Mouse (Mus musculus) stomach, embryonic 15.5 days (tissue): ENCODE results near the gene 6030468B19Rik. TPM values are rescaled to one million over a fixed set of nuclear protein-coding genes. Genes with fewer than 3 reads are reported as not detected.
"Not testable (repeated sequence)": the region's sequence is repeated elsewhere in the genome, so short reads cannot be mapped to it uniquely, and the experiment has no call there.

Experiments used
- ATAC-seq: fragments of 200-750 bp; cut with Nextera tagmentation; 2 replicates; pipeline ENCODE4 v1.8.0; 2017; ENCODE audit warnings: low read depth, moderate number of reproducible peaks, moderate TSS enrichment; ENCODE audit not compliant: insufficient read depth, low FRiP score
- H3K27ac ChIP-seq: fragments of 300-500 bp; sonication (generic); 2 replicates; pipeline ENCODE4 v1.5.1; 2015; ENCODE audit warnings: mild to moderate bottlenecking, inconsistent platforms
- H3K27me3 ChIP-seq: fragments of 300-500 bp; sonication (generic); replicated peaks from 2 replicates; pipeline ENCODE4 v1.6.1; 2015; ENCODE audit warnings: inconsistent platforms
- H3K36me3 ChIP-seq: fragments of 300-500 bp; sonication (generic); 2 replicates; pipeline ENCODE4 v1.6.1; 2015; ENCODE audit warnings: inconsistent platforms
- H3K4me1 ChIP-seq: fragments of 300-500 bp; sonication (generic); 2 replicates; pipeline ENCODE4 v1.6.1; 2015; ENCODE audit warnings: inconsistent platforms
- H3K4me2 ChIP-seq: fragments of 300-500 bp; sonication (generic); 2 replicates; pipeline ENCODE4 v1.6.1; 2015; ENCODE audit warnings: mild to moderate bottlenecking, inconsistent platforms
- H3K4me3 ChIP-seq: fragments of 300-500 bp; sonication (generic); replicated peaks from 2 replicates; pipeline ENCODE4 v1.5.1; 2015; ENCODE audit warnings: inconsistent platforms
- H3K9ac ChIP-seq: fragments of 300-500 bp; sonication (generic); 2 replicates; pipeline ENCODE4 v1.6.1; 2015; ENCODE audit warnings: inconsistent platforms
- H3K9me3 ChIP-seq: fragments of 300-500 bp; sonication (generic); 2 replicates; pipeline ENCODE4 v1.6.1; 2016; ENCODE audit warnings: inconsistent platforms
- WGBS: fragments of 180-500 bp; shearing (Covaris S2); methylation state at CpG from one replicate; pipeline ENCODE4 v1.1.7; 2015; 5-methylcytosine and 5-hydroxymethylcytosine counted together
- polyA plus RNA-seq: library from polyadenylated mRNA; unstranded; fragments of >200 nt; fragmentation: Nextera tagmentation; extraction: Ambion mirVana; gene quantifications from 2 replicates; pipeline ENCODE4 v1.2.1, GENCODE M21; 2015

The 6030468B19Rik gene
- polyA plus RNA-seq, 1 experiment from 2014 or later, result 7.2 TPM

DNA sequence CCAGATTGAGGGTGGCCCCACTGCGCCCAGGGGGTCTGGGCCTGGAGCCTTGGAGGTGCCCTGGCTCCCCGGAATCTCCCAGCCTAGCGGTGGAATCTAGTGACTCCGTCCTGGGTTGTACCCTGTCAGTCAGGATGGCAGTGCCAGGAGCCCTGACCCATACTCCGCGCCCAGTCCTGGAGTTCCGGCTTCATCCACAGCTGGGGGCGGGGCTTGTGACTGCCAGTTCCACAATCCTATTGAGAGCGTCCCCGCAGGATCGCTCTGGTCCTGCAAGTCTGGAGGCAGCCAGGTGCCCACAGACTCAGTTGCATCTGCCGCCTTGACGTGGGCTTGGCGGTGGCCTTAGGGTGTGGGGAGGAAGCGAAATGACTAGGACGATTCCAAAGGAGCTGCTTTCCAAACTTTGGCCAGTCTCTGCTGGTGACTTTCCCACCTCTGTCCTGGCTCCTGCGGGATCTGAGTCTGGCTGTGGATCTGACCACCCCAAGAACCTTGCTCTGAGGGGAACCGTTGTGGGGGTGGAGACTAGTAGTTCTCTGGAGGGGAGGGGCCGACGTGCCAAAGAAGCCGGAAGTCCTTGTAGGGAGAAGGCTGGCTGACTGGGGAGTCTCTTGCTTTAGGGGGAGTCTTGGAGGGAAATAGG is 13.1 kb downstream of the 6030468B19Rik start:
- Histone ChIP-seq H3K9ac (peak overlapping the region; percentile 70), H3K9me3 (no peaks in the 10 kb centered on the region), H3K4me1 (peaks cover 9% of the 10 kb centered on the region), H3K27me3 (no peaks in the 10 kb centered on the region), H3K4me3 (peak overlapping the region; percentile 79), H3K27ac (peak overlapping the region; percentile 85), H3K4me2 (peak overlapping the region; percentile 91), H3K36me3 (peaks cover 24% of the 10 kb centered on the region)
- peak; percentile 81 for ATAC-seq
- under 1% methylated on average over 21 of the region's 21 CpGs for WGBS

DNA sequence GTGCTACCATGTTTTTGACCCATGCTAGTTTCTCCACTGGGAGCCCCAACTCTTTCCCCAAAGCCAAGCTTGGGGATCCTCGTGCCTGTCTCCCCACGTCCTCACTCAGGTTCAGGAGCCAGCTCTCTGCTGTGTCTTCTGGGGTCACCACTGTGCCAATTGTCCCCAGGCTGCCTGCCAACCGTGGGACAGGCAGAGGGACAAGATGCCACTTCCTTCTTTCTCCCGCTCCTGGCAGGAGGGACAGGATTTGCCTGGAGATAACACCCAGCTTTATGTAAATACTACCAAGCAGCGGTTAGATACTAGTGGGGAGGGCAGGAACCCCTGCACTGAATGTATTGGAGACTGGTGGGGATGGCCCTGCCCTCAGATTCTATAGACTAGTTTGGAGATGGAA is 16.4 kb downstream of the 6030468B19Rik start:
- no peak for ATAC-seq
- no peak overlapping the region for H3K9ac ChIP-seq
- H3K27ac ChIP-seq, result no peak overlapping the region
- 63% methylated on average over 5 of the region's 5 CpGs for WGBS
- no peak overlapping the region for H3K4me2 ChIP-seq
- no peaks in the 10 kb centered on the region for H3K27me3 ChIP-seq
- peaks cover 9% of the 10 kb centered on the region for H3K4me1 ChIP-seq
- H3K36me3 ChIP-seq, result peaks cover 52% of the 10 kb centered on the region
- no peak overlapping the region for H3K4me3 ChIP-seq
- no peaks in the 10 kb centered on the region for H3K9me3 ChIP-seq

DNA sequence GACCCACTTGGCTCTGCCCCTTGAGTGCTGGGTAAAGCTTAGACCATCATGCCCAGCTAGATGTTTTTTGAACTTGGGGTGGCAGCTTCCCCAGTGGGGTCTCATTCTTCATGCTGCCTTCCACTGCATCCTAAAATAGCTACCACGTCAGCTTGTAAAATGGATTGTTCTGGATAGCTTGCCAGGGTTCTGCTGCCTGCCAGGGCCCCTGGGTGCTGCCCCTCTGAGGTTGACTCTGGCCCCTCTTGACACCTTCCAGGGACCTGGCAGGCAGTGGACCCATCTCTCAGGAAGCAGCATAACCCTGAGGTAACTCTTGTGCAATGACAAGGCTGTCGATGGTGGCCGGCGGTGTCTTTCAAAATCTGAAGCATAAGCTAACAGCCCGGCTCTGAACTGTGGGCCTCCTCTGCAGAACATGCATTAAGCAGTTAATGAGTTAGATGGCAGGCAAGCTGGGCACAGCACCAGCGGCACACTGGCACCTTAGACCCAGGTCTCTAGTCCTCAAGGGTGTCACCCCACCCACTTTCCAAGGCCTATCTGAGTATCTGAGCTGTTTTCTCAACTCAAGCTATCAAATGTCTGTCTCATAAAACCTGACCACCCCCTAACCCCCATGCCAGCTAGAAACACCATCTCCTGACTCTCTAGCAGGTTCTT is 17.4 kb downstream of the 6030468B19Rik start:
- ATAC-seq, result no peak
- no peak overlapping the region for H3K9ac ChIP-seq
- H3K4me3 ChIP-seq, result no peak overlapping the region
- H3K36me3 ChIP-seq, result peaks cover 58% of the 10 kb centered on the region
- H3K9me3 ChIP-seq, result no peaks in the 10 kb centered on the region
- H3K27me3 ChIP-seq, result no peaks in the 10 kb centered on the region
- peaks cover 3% of the 10 kb centered on the region for H3K4me1 ChIP-seq
- no peak overlapping the region for H3K27ac ChIP-seq
- H3K4me2 ChIP-seq, result no peak overlapping the region
- WGBS, result 87% methylated on average over 6 of the region's 6 CpGs

DNA sequence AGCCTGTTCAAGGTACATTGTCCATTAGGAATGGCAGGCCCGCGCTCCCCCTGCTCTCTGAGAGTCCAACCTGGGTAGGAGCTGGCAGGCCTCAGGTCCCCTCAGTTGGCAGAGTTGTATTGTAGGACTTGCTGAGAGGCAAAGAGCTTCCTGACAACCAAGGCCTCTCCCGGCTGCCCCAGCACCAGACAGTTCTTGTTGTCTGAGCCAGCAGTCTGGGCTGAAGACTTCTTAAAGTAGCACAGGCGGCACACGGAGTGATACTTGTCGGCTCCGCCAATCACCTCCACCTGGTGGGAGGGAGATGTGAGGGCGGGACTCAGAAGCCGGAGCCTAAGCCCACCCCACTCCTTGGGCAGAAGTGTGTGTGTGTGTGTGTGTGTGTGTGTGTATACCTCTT is 18.4 kb downstream of the 6030468B19Rik start:
- H3K4me3 ChIP-seq, H3K9ac ChIP-seq, ATAC-seq, H3K4me1 ChIP-seq, H3K9me3 ChIP-seq, H3K27me3 ChIP-seq, H3K4me2 ChIP-seq, H3K27ac ChIP-seq: not testable (repeated sequence)
- WGBS, result 79% methylated on average over 9 of the region's 9 CpGs
- peaks cover 65% of the 10 kb centered on the region for H3K36me3 ChIP-seq

DNA sequence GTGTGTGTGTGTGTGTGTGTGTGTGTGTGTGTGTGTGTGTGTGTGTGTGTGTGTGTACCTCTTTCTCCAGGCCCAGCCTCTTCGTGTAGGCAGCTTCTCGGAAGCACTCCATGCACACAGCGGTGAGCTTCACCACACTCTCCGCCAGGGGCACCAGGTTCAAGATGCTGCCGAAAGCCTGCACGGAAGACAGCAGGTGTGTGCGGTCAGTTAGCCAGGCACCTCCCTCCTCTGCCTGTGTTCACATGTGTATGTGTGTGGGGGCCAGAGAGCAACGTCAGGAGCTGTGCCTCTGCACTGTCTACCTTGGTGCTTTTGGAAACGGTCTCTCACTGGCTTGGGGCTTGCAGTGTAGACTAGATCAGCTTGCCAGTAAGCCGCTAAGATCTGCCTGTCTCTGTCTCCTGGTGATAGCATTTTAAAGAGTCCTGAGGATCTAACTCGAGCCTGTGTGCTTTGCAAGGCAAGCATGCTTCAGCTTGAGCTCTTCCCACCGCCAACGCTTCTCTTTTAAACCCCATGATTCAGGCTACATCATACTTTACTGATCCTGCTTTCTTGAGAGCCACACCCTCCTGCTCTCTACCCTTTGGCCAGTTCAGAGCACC is 19.0 kb downstream of the 6030468B19Rik start:
- Histone ChIP-seq H3K4me1 (peaks cover 4% of the 10 kb centered on the region; the same call in 1 of the 2 replicates), H3K9ac (no peak overlapping the region), H3K27ac (0 out of 2 replicates have a peak overlapping the region, but pooled peaks have one; percentile 7), H3K4me3 (no peak overlapping the region), H3K9me3 (no peaks in the 10 kb centered on the region), H3K36me3 (peaks cover 68% of the 10 kb centered on the region), H3K27me3 (no peaks in the 10 kb centered on the region), H3K4me2 (no peak overlapping the region)
- 87% methylated on average over 13 of the region's 13 CpGs for WGBS
- no peak for ATAC-seq

DNA sequence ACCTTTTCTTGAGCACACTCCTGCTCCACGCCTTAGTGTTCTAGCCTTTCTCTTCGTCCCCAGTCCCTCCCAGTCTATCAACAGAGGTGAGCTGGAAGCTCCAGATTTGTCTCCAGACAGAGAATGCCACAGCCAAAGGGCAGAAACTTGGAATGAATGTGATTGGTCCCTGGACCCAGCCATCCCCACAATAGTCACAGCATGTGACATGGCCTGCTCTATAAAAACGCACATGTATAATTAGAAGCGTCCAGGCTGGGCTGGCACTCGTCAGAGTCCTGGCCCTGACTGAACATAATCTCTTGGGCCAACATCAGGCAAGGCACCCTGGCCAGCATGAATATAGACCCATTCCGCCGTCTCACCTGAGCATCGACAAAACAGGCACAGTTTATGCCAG is 21.6 kb downstream of the 6030468B19Rik start:
- ATAC-seq, result no peak
- peaks cover 26% of the 10 kb centered on the region for H3K4me1 ChIP-seq
- WGBS, result 80% methylated on average over 8 of the region's 8 CpGs

DNA sequence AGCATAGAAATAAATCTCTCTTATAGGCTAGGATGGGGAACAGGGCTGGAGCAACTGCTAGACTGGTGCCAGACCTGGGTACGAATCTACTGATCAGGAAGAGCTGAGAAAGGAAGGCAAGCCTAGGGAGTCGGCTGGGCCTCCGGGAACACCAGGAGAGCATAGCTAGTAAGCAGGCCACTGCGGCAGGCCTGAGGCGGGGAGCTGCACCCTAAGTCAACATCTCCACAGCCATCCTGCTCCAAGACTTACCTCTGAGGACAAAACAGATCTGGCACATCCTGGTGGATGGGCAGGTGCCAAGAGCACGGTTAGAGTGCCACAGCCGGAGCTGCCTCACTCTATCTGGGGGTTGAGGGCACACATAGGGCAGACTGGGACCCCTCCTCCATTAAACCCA is 22.7 kb downstream of the 6030468B19Rik start:
- no peak overlapping the region for H3K4me3 ChIP-seq
- H3K36me3 ChIP-seq, result peaks cover 54% of the 10 kb centered on the region
- no peak overlapping the region for H3K27ac ChIP-seq
- peaks cover 36% of the 10 kb centered on the region for H3K4me1 ChIP-seq
- H3K27me3 ChIP-seq, result no peaks in the 10 kb centered on the region
- no peak overlapping the region for H3K4me2 ChIP-seq
- 87% methylated on average over 7 of the region's 7 CpGs for WGBS
- no peak for ATAC-seq
- no peak overlapping the region for H3K9ac ChIP-seq
- H3K9me3 ChIP-seq, result no peaks in the 10 kb centered on the region

More for the DNA sequence above, 21.6 kb downstream of the 6030468B19Rik start:
- no peak overlapping the region for H3K9ac ChIP-seq
- H3K27ac ChIP-seq, result no peak overlapping the region
- no peak overlapping the region for H3K4me2 ChIP-seq
- no peaks in the 10 kb centered on the region for H3K9me3 ChIP-seq
- H3K36me3 ChIP-seq, result peaks cover 62% of the 10 kb centered on the region
- H3K27me3 ChIP-seq, result no peaks in the 10 kb centered on the region
- H3K4me3 ChIP-seq, result no peak overlapping the region

DNA sequence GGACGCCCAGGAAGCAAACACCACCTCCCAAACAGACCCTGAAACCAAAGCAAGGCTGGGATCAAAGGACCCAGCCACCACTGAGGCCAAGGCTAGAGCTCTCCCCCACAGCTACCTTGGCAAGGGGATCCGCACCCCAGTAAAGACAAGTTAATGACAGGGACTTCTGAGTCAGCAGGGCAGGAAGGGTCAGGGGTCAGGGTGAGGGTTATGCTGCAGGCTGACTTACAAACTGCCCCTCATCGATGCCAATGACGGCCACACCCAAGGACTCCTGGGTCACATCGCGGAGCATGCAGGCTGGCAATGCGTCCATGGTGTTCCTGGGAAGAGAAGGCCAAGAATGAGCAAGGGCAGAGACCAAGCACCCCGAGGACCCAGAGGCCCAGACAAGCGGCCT is 24.4 kb downstream of the 6030468B19Rik start:
- WGBS, result 86% methylated on average over 9 of the region's 9 CpGs
- H3K4me2 ChIP-seq, result no peak overlapping the region
- ATAC-seq, result no peak
- no peak overlapping the region for H3K9ac ChIP-seq
- no peak overlapping the region; the same call in 1 of the 2 replicates for H3K27ac ChIP-seq
- no peaks in the 10 kb centered on the region for H3K27me3 ChIP-seq
- peaks cover 50% of the 10 kb centered on the region for H3K4me1 ChIP-seq
- peaks cover 41% of the 10 kb centered on the region for H3K36me3 ChIP-seq
- no peaks in the 10 kb centered on the region for H3K9me3 ChIP-seq
- no peak overlapping the region for H3K4me3 ChIP-seq

DNA sequence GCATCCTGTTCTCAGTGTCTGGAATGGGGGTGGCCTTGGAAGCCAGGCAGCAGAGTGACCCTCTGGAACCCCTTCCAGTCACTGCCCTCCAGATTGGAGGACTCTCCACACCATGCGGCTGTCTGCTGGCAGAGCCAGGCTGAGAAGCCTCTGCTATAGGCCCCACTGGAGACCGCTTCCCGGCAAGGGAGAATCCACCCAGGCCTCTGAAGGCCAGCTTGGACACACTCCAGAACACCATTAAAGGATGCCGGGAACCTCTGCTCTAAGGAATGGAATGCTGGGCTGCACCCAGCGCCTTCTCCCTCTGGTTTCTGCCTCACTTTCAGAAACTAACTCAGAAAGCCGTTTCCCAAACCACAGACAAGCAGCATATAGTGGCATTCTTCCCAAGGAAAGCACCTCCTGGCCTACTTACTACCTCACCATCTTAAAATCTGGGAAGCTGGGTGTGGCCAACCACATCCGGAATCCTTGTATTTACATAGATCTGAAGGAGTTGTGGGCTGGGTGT is 25.3 kb downstream of the 6030468B19Rik start:
- Histone ChIP-seq H3K36me3 (peaks cover 34% of the 10 kb centered on the region), H3K4me3 (0 out of 2 replicates have a peak overlapping the region, but pooled peaks have one; percentile 1), H3K9me3 (no peaks in the 10 kb centered on the region), H3K4me1 (peaks cover 59% of the 10 kb centered on the region), H3K27ac (peak overlapping the region; percentile 46), H3K9ac (no peak overlapping the region), H3K27me3 (no peaks in the 10 kb centered on the region), H3K4me2 (peak overlapping the region; percentile 5)
- ATAC-seq, result no peak
- 63% methylated on average over 7 of the region's 7 CpGs for WGBS

DNA sequence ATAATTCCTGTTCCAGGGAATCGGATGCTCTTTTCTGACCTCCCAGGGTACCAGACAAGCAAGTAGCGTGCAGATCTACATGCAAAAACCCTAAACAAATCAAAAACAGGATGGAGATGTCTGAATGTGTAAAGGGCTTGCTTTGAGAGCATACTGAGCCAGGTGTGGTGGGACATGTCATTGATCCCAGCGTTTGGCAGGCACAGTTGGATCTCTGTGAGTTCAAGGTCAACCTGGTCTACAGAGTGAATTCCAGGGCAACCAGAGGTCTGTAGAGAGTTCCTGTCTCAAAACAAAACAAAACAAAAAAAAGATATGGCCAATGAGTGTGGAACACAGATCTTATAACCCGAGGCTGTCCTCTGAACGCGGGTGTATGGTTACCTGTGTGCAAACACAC is 26.0 kb downstream of the 6030468B19Rik start:
- Histone ChIP-seq H3K27ac (peak overlapping the region; percentile 46), H3K27me3 (no peaks in the 10 kb centered on the region), H3K4me1 (peaks cover 64% of the 10 kb centered on the region), H3K9ac (no peak overlapping the region), H3K4me3 (0 out of 2 replicates have a peak overlapping the region, but pooled peaks have one; percentile 1), H3K9me3 (no peaks in the 10 kb centered on the region), H3K4me2 (peak overlapping the region; percentile 5; the same call in 1 of the 2 replicates), H3K36me3 (peaks cover 28% of the 10 kb centered on the region)
- no peak for ATAC-seq
- 85% methylated on average over 6 of the region's 6 CpGs for WGBS

DNA sequence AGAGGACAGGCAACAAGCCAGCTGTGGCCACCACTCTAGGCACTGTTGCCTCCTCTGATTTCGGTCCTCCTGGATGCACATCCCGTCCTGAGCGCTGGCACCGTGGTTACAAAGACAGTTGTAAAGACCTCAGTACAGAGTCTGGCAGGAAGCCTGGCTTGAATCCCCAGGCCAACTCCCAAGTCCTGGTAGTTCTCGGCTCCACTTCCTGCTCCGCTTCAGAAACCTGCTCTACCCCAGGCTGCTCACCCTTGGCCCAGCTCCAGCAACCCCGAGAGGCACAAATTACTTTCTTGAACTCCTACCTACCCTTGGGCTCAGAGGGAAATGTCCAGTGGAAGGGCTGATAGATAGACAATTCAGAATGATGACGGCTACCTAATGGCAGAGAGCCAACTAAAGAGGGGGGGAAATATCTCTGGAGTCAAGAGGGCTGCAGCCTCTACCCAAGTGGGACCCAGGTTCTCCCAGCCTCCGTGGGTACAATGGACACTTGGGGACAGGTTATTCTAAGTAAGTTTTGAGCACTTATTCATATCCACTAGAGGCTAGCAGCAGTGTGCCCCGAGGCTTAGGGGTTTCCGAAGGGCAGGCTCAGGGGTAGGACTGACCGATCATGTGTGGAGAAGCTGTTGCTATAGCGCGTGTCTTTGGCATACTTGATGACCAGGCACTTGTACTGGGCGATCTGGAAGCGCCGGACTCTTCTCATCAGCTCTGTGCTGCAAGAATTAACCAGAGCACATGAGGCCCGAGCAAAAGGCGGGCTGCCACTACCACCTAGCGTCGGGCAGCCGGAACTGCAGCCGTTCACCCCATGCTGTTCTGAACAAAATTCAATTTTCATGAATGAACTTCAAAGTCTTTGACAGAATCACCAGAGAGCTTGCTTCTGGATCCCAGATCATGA is 26.9 kb downstream of the 6030468B19Rik start:
- H3K36me3 ChIP-seq, result peaks cover 19% of the 10 kb centered on the region
- H3K27ac ChIP-seq, result peak overlapping the region; percentile 95
- peak; percentile 32; the same call in 1 of the 2 replicates for ATAC-seq
- peaks cover 73% of the 10 kb centered on the region for H3K4me1 ChIP-seq
- H3K4me3 ChIP-seq, result peak overlapping the region; percentile 62
- no peaks in the 10 kb centered on the region for H3K27me3 ChIP-seq
- 12% methylated on average over 23 of the region's 23 CpGs for WGBS
- H3K4me2 ChIP-seq, result peak overlapping the region; percentile 93
- H3K9ac ChIP-seq, result peak overlapping the region; percentile 65
- H3K9me3 ChIP-seq, result no peaks in the 10 kb centered on the region
